Mouse (Mus musculus): ENCODE measurements at regions not wholly inside any gene's neighbourhood (a gene's known extent, or its start where the extent isn't known, plus 50 kb on each side); places are given as distances from the start of the nearest gene placed in this dataset.

- TF ChIP-seq CTCF (IDR thresholded peaks at IDR 0.05; ENCODE audit: borderline replicate concordance, control insufficient read depth, extremely low read depth, insufficient read depth, low read length, poor library complexity) (no peak), POLR2A (IDR thresholded peaks at IDR 0.05; ENCODE audit: control insufficient read depth, extremely low read depth, insufficient read depth, low read length, poor library complexity) (no peak)
Observed at GRCm38 (mm10) chr12:77622243-77622642, 384.3 kb downstream of the Fut8 start.
